Mouse (Mus musculus): ENCODE results near the gene Atp13a2.

Atp13a2 gene

GRCm38 (mm10) chr4:141044816-141045215 lies 58.1 kb downstream of the Atp13a2 start:
- peak; percentile 40 for DNase-seq

DNA sequence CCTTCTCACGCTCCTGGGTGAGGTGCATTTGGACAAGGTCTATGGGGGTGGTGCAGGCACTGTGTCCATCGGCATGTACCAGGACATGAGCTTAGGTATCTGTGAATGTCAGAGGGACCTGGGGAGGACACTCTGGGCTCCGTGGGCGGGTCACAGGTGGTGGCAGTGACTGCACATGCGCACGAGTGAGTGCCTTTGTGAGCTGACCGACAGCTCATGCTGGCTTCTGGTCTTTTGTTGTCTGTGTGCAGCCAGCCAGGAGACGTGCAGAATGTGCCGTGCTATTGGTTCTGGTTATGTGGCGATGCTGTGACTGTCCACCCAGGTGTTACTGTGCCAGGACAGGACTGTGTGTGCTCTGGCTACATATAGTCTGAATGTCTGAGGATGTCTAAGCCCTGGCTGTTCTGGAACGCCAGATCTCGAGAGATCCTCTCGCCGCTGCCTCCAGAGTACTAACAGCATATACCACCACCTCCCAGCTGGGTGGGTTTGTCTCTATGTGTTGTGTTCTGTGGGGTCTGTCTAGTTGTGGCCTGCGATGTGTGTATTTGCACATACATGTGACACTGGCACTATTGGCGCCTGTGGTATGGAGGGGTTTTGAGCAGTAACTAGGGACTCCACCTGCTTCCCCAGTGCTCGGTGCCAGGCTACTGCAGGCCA lies 62.3 kb downstream of the Atp13a2 start:
- DNase-seq: peak; percentile 31

DNA sequence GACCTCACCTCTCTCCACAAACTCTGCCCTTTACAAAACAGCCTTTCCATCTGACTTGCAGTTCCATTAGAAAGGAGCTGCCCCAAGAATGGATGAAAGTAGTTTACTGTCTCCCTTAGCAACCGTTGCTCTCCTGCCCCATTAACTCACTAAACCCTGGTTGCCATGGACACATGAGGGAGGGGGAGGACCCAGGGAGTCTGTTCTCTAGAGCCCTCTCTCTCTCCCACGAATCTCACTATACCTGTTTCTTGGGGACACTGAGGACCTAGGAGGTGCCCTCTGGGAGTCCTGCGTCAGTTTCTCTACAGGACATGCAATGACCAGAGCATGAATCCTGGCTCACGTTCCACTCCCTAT lies 62.8 kb downstream of the Atp13a2 start:
- DNase-seq: peak; percentile 30

- DNase-seq: no peak
Observed at GRCm38 (mm10) chr4:141052442-141052841, 65.8 kb downstream of the Atp13a2 start.

DNA sequence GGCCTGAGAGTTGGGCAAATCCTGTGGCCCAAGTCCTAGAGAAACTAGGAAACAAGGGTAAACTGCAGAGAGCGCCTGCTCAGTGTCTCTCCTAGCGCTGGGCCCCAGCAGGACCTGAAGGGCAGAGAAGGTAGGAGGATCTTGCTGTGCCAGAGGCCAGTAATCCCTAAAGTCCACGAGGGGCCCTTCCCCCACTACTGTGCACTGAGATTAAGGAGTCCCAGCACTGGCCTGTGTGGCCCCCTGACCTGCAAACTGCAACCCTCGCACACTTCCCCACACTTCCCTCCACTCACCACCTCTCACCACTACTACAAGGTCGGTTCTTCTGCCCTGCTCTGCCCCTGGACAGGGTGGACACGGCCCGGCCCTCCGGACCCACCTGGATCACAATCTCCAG lies 66.5 kb downstream of the Atp13a2 start:
- no peak for DNase-seq

DNA sequence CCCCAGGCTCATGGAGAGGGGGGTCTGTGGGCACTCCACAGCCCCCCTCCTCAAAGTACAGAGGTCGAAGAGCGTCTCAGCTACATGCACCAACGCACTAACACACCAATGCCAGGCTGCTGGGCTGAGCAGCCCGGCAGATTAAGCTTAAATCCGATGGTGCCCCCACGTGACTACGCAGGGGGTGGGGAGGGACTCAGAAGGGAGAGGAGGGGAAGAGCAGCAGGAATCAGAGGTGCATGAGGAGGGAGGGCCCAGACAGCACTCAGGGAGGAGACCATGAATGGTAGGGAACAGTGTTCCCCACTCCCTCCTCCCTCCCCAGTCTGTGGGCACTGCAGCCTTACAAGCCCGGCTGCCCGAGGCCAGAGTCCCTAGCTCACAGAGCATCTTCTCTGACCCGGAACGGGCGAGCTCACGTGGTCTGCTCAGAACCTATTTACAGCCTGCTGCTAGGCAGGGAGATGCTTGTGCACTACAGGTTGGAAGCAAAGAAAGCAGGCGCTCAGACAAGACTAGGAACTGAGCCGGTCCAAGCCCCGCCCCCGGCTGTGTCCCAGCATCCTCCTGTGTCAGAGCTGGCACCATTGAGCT lies 67.0 kb downstream of the Atp13a2 start:
- peak; percentile 83 for DNase-seq
